Mouse (Mus musculus): ENCODE results near the gene Ephx1. TPM values are rescaled to one million over a fixed set of nuclear protein-coding genes. Genes with fewer than 3 reads are reported as not detected.
A peak's percentile ranks its signal among the peaks of the same experiment; 100 is the strongest.

The Ephx1 gene
- polyA plus RNA-seq, 1 experiment from 2014 or later = 20.2 TPM

DNA sequence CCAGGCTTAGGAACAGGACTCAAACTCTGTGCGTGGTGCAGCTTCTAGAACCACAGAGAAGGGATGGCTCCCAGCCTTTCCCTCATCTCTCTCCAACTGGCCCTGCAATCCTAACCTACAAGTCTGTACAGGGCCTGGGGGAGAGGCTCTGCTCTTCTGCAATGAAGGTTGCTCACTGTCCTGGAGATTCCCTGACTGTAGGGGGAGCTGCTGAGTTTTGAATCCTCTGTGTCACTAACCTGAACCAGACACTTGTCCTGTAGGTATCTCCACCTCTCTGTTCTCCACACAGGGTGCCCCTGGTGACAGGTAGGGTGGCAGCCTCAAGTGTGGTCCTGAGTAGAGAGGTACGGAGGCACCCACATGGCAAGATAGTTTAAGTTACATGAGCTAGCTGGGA is 40.2 kb downstream of the Ephx1 start:
- Histone ChIP-seq H3K4me1 (replicated peaks; ENCODE audit: insufficient read depth, low read length) (no peaks in the 10 kb centered on the region), H3K27ac (no peak overlapping the region), H3K9me3 (replicated peaks; ENCODE audit: low read length) (no peaks in the 10 kb centered on the region), H3K4me3 (replicated peaks; ENCODE audit: low read depth, low read length) (no peak overlapping the region), H3K4me2 (ENCODE audit: low read length) (no peak overlapping the region), H3K36me3 (ENCODE audit: insufficient read depth, low read length) (no peaks in the 10 kb centered on the region), H3K9ac (ENCODE audit: low read depth, low read length) (no peak overlapping the region), H3K27me3 (ENCODE audit: insufficient read depth, low read length) (no peaks in the 10 kb centered on the region)
- peak; percentile 42 for TF ChIP-seq CTCF (IDR thresholded peaks at IDR 0.05; ENCODE audit: low read depth)
- no peak for DNase-seq (ENCODE audit: low spot score)
- ATAC-seq (replicated peaks; ENCODE audit: low FRiP score, low read depth) = no peak
- WGBS = 72% methylated on average over 2 of the region's 2 CpGs

DNA sequence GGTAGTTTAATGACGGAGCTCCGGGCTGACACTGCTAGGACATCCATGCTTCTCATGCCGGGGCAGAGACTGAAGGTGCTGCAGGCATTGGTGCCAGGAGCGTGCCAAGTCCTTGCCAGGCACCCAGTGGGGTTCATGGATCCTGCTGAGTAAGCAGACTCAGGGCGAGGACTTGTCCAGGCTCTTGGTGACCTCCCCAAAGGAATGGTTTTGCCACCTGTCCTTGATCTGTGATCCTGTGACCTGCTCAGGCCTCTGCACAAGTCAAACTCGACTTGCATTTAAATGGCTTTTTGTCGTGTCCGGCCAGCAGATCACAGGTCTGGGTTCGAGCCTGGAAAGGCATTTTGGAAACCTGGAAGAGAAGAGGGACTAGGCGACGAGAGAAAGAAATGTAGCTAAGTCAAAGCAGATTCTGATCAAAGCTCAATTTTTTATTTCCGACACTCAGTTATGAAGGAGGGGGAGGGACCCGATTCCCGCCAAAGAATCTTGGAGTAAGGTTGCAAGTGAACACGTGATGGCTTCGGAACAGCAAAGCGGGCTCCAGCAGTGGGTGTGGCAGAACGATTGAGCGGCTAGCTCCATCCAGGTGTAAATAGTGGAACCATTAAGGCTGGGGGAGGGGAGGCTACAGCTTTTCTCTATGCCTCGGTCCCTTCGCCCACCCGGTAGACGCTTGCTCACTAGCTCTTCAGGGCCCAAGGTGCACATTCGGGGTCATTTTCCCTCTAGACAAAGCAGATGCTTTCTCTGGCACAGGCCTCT is 41.0 kb downstream of the Ephx1 start:
- DNase-seq (ENCODE audit: low spot score) (no peak), ATAC-seq (replicated peaks; ENCODE audit: low FRiP score, low read depth) (no peak)
- Histone ChIP-seq H3K9ac (ENCODE audit: low read depth, low read length) (no peak overlapping the region), H3K27ac (no peak overlapping the region), H3K4me2 (ENCODE audit: low read length) (no peak overlapping the region), H3K36me3 (ENCODE audit: insufficient read depth, low read length) (no peaks in the 10 kb centered on the region), H3K4me1 (replicated peaks; ENCODE audit: insufficient read depth, low read length) (no peaks in the 10 kb centered on the region), H3K4me3 (replicated peaks; ENCODE audit: low read depth, low read length) (no peak overlapping the region), H3K9me3 (replicated peaks; ENCODE audit: low read length) (no peaks in the 10 kb centered on the region), H3K27me3 (ENCODE audit: insufficient read depth, low read length) (no peaks in the 10 kb centered on the region)
- TF ChIP-seq CTCF (IDR thresholded peaks at IDR 0.05; ENCODE audit: low read depth) = no peak
- 81% methylated on average over 23 of the region's 24 CpGs for WGBS

DNA sequence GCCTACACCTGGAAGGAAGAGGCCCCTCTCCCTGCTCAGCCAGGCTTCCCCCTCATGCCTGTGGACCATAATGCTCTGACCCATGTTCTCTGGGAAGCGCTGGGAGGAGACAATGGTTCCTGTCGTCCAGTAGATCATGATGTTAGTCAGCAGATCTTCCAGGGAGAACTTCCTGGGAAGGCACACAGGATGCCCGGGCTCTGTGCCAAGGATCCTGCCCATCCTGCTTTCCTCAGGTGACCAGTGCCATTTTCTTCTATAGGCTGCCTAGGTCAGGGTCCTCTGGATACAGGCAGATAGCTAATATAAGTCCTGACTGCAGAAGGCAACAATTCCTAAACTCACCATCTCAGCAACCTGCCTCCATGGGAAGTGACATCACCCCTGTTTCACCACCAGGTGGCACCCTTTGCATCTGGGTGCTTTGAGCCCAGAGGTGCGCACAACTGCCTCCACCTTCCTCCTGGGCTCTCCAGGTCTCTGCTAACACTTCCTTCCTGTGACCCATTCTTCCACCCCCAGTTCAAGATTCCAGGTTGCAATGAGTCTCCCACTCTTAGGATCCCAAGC is 44.5 kb downstream of the Ephx1 start:
- Histone ChIP-seq H3K27me3 (ENCODE audit: insufficient read depth, low read length) (no peaks in the 10 kb centered on the region), H3K4me2 (ENCODE audit: low read length) (no peak overlapping the region), H3K36me3 (ENCODE audit: insufficient read depth, low read length) (no peaks in the 10 kb centered on the region), H3K9ac (ENCODE audit: low read depth, low read length) (no peak overlapping the region), H3K4me3 (replicated peaks; ENCODE audit: low read depth, low read length) (no peak overlapping the region), H3K4me1 (replicated peaks; ENCODE audit: insufficient read depth, low read length) (no peaks in the 10 kb centered on the region), H3K9me3 (replicated peaks; ENCODE audit: low read length) (no peaks in the 10 kb centered on the region), H3K27ac (no peak overlapping the region)
- peak; percentile 79 for TF ChIP-seq CTCF (IDR thresholded peaks at IDR 0.05; ENCODE audit: low read depth)
- no peak for ATAC-seq (replicated peaks; ENCODE audit: low FRiP score, low read depth)
- DNase-seq (ENCODE audit: low spot score) = peak; percentile 44
- 65% methylated on average over 4 of the region's 4 CpGs for WGBS

DNA sequence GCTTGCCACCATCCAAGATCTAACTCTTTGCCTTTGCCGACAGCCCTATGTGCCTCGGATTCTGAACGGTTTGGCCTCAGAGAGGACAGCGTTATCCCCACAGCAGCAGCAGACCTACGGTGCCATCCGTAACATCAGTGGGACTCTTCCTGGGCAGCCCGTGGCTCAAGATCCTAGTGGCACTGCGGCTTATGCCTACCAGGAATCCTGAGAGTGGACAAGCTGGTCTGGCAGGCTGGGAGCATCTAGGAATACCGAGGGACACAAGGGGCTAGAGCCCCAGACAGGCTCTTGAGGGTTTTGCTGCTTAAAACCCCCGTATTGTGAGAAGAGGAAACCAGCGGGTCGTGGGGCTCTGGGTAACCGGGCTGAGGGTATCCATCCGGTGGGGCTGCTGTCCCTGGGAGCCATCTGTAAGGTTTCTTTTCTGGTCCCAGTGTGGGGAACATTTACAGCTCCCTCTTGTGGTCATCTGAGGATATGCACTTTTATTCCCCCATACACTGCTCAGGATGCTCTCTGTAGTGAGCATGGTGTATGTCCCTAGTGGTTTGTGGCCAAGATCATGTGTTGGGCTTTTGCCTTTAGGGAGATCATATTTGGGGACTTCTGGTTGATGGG is 46.5 kb downstream of the Ephx1 start:
- H3K4me3 ChIP-seq (replicated peaks; ENCODE audit: low read depth, low read length) = no peak overlapping the region
- no peak overlapping the region for H3K27ac ChIP-seq
- no peaks in the 10 kb centered on the region for H3K4me1 ChIP-seq (replicated peaks; ENCODE audit: insufficient read depth, low read length)
- H3K4me2 ChIP-seq (ENCODE audit: low read length) = no peak overlapping the region
- peak; percentile 69 for ATAC-seq (replicated peaks; ENCODE audit: low FRiP score, low read depth)
- H3K9ac ChIP-seq (ENCODE audit: low read depth, low read length) = no peak overlapping the region
- TF ChIP-seq CTCF (IDR thresholded peaks at IDR 0.05; ENCODE audit: low read depth) = peak; percentile 86
- H3K9me3 ChIP-seq (replicated peaks; ENCODE audit: low read length) = no peaks in the 10 kb centered on the region
- H3K27me3 ChIP-seq (ENCODE audit: insufficient read depth, low read length) = no peaks in the 10 kb centered on the region
- WGBS = 60% methylated on average over 14 of the region's 14 CpGs
- DNase-seq (ENCODE audit: low spot score) = peak; percentile 87
- 0 out of 2 replicates have a peak, but pooled peaks cover 3% of the 10 kb centered on the region for H3K36me3 ChIP-seq (ENCODE audit: insufficient read depth, low read length)

DNA sequence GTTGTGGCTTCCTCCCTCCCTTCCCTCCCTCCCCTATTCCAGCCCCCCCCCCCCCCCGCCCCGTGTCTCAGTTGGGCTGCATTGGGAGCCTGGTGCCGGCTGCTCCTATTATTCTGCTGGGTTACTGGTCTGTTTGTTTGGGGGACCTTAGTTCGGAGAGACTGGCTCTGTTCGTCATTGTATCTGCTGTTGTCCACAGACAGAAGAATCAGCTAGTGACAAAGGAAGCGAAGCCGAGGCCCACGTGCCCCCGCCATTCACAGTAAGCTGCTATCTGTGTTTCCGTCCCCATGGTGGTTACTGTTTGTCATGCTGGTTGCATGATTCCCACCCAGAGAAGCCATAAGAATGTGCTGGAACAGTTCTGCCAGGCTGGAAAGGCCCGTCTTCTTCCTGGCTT is 47.8 kb downstream of the Ephx1 start:
- Histone ChIP-seq H3K4me2 (ENCODE audit: low read length) (no peak overlapping the region), H3K4me1 (replicated peaks; ENCODE audit: insufficient read depth, low read length) (no peaks in the 10 kb centered on the region), H3K36me3 (ENCODE audit: insufficient read depth, low read length) (0 out of 2 replicates have a peak, but pooled peaks cover 10% of the 10 kb centered on the region), H3K9ac (ENCODE audit: low read depth, low read length) (no peak overlapping the region), H3K9me3 (replicated peaks; ENCODE audit: low read length) (no peaks in the 10 kb centered on the region), H3K27ac (no peak overlapping the region), H3K27me3 (ENCODE audit: insufficient read depth, low read length) (no peaks in the 10 kb centered on the region), H3K4me3 (replicated peaks; ENCODE audit: low read depth, low read length) (no peak overlapping the region)
- ATAC-seq (replicated peaks; ENCODE audit: low FRiP score, low read depth) = no peak
- no peak for DNase-seq (ENCODE audit: low spot score)
- WGBS = 86% methylated on average over 10 of the region's 11 CpGs
- TF ChIP-seq CTCF (IDR thresholded peaks at IDR 0.05; ENCODE audit: low read depth) = no peak

DNA sequence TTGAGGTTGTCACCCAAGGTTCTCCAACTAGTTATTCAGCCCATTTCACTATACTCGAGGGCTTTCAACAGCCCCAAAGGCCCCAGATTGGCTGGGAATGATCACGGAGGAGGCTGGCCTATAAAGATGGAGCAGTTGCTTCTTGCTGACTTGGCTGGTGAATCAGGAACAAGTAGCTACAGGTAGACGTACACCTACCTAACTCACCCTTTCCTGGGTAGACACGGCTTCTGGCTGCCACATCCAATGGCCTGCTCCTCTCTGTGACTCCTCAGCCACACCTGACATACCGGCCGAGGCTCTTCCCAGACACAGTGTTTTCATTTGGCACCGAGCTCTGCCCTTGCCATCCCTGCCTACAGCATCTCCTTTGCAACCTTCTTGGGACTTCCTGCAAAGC is 53.4 kb downstream of the Ephx1 start:
- Histone ChIP-seq H3K27me3 (ENCODE audit: insufficient read depth, low read length) (no peaks in the 10 kb centered on the region), H3K4me1 (replicated peaks; ENCODE audit: insufficient read depth, low read length) (no peaks in the 10 kb centered on the region), H3K4me3 (replicated peaks; ENCODE audit: low read depth, low read length) (no peak overlapping the region), H3K4me2 (ENCODE audit: low read length) (no peak overlapping the region), H3K9me3 (replicated peaks; ENCODE audit: low read length) (no peaks in the 10 kb centered on the region), H3K36me3 (ENCODE audit: insufficient read depth, low read length) (0 out of 2 replicates have a peak, but pooled peaks cover 22% of the 10 kb centered on the region), H3K9ac (ENCODE audit: low read depth, low read length) (no peak overlapping the region), H3K27ac (no peak overlapping the region)
- TF ChIP-seq CTCF (IDR thresholded peaks at IDR 0.05; ENCODE audit: low read depth) = no peak
- ATAC-seq (replicated peaks; ENCODE audit: low FRiP score, low read depth) (no peak), DNase-seq (ENCODE audit: low spot score) (no peak)
- 85% methylated on average over 7 of the region's 7 CpGs for WGBS

Data from kidney, postnatal 0 days (tissue).